Mouse (Mus musculus): Measurements from ENCODE around the gene Strc. TPM values are rescaled to one million over a fixed set of nuclear protein-coding genes. Genes with fewer than 3 reads are reported as not detected.

Strc gene
- 0.08 TPM in 1 of 2 replicates, not detected in the other for polyA plus RNA-seq (2015; fragmentation: Nextera tagmentation; extraction: Ambion mirVana)

DNA sequence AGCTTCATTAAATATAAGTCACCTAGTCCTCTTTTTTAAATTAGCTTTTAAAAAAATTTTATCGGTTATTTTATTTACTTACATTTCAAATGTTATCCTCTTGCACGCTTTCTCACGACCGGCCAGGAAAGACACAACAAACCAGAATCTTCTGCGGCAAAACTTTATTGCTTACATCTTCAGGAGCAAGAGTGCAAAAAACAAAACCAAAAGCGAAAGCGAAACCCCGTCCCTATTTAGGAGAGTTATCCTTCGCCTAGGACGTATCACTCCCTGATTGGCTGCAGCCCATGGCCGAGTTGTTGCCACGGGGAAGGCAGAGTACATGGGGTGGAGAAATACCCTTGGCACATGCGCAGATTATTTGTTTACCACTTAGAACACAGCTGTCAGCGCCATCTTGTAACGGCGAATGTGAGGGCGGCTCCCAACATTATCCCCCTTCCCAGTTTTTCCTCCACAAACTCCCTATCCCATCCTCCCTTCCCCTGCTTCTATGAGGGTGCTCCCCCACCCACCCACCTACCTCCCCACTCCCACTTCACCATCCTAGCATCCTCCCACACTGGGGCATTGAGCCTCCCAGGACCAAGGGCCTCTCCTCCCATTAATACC, at the start of gene Strc:
Strc (minus strand) TSS at position 208 of the 615 bp plus-strand sequence.

DNA sequence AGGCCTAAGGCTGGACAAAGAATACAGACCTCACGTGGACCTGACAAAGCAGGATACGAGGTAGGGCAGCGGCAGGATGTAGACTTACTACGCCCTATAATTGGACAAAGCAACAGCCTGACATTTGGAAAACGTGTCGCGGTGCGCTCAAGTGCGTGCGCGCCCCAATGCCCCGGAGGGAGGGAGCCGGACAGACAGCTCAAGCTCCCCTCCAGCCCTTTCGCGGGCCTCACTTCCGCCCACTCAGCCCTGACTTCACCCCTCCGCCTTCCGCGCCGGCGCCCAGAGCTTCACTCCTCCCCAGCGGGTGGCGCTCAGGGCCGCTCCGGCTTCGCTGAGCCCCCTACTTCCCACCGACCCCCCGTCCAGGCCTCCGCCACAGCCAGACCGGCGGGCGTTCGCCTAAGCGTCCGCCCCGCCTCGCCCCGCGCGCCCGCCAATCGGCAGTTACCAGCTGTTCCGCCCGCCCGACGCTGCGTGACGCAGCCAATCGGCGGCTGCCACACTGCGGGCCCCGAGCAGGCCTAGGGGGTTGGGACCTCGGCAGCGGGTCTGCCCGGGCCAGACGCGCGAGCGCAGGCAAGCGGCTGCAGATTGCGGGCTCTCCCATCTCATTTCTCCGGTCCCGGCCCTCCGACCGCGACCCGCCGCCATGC, 26.5 kb upstream of the Strc start, which contains the start of the genes Pdia3 and Catsper2:
Pdia3 (plus strand) TSS at position 389 of the 656 bp plus-strand sequence.
Catsper2 (minus strand) TSS at position 406 of the 656 bp plus-strand sequence.

DNA sequence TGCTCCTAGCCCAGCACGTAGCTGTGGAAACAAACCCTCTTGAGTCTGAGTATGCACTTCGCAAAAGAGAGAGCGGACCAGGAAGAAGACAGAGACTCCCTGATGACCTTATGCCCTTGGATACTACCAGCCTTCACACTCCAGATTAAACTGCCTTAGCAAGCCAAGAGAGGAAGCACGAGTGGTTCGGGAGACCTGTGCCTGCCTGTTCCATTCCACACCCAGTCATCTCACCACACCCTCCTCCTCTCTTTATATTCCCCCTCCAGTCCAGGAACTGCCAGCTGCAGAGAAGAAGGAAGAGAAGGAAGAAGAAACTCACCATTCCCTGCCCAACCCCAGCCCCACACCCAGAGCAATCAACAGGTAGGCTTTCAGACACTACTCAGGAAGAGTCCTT, 29.5 kb downstream of the Strc start, which contains the start of gene Ckmt1:
Ckmt1 (plus strand) TSS at position 221 of the 400 bp plus-strand sequence.

DNA sequence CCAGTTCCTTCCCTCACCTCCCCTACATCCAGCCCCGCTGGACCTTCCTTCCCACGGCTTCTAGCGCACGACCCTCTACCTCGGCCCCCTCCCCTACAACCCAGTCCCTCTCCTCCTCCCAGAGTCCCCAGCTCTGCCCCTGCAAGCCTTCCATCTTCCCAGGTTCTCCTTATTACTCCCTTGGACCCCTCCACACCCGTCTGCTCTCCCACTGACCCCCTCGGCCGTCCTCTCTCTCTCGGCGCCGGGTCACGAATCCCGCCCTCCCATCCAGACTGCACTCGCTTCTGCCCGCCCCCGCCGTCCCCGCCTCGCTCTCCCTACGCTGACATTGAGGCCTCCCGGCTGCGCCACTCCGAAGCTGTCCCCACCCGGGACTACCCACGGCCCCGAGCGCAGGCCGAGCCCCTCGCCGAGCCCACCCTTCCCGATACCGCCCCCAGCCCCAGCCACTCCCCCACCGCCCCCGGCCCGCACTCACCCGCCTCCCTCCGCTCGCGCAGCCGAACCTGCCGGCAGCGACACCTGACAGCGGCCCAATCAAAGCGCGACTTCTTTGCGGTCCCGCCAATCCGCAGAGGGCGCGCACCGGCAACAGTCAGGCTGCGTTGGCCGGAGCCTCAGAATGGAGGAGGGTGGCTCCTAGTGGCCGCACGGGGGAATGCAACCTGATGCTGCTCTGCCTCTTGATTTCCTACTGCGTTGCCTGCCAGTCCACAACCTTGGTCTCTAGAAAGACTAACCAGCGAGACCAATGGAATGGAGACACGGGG, 32.0 kb downstream of the Strc start, which contains the start of gene Ppip5k1:
Ppip5k1 (minus strand) TSS at position 577 of the 773 bp plus-strand sequence.

Other genes starting within 250 kb of the Strc start
- 14.2 and 15.2 TPM in 2 replicates for gene Adal, start 246.7 kb downstream of the Strc start, polyA plus RNA-seq (2015; fragmentation: Nextera tagmentation; extraction: Ambion mirVana)
- gene Lcmt2, start 246.5 kb downstream of the Strc start, polyA plus RNA-seq (2015; fragmentation: Nextera tagmentation; extraction: Ambion mirVana): 13.3 and 15.1 TPM in 2 replicates
- gene Tubgcp4, start 216.5 kb downstream of the Strc start, polyA plus RNA-seq (2015; fragmentation: Nextera tagmentation; extraction: Ambion mirVana): 27.3 and 27.7 TPM in 2 replicates
- 4.6 and 5.6 TPM in 2 replicates for gene Zscan29, start 216.0 kb downstream of the Strc start, polyA plus RNA-seq (2015; fragmentation: Nextera tagmentation; extraction: Ambion mirVana)
- gene Trp53bp1, start 115.8 kb downstream of the Strc start, polyA plus RNA-seq (2015; fragmentation: Nextera tagmentation; extraction: Ambion mirVana): 68.6 and 73.4 TPM in 2 replicates
- gene Map1a, start 97.6 kb downstream of the Strc start, polyA plus RNA-seq (2015; fragmentation: Nextera tagmentation; extraction: Ambion mirVana): 99.4 and 99.9 TPM in 2 replicates
- gene Ppip5k1, start 31.8 kb downstream of the Strc start, polyA plus RNA-seq (2015; fragmentation: Nextera tagmentation; extraction: Ambion mirVana): 22.7 and 23.2 TPM in 2 replicates
- 229 and 236 TPM in 2 replicates for gene Ckmt1, start 29.5 kb downstream of the Strc start, polyA plus RNA-seq (2015; fragmentation: Nextera tagmentation; extraction: Ambion mirVana)
- gene Pdia3, start 26.6 kb upstream of the Strc start, polyA plus RNA-seq (2015; fragmentation: Nextera tagmentation; extraction: Ambion mirVana): 269 and 274 TPM in 2 replicates
- gene Catsper2, start 26.6 kb upstream of the Strc start, polyA plus RNA-seq (2015; fragmentation: Nextera tagmentation; extraction: Ambion mirVana): 4.5 and 5.2 TPM in 2 replicates
- gene Ell3, start 57.1 kb upstream of the Strc start, polyA plus RNA-seq (2015; fragmentation: Nextera tagmentation; extraction: Ambion mirVana): 1.2 and 1.6 TPM in 2 replicates
- gene Serf2, start 62.0 kb upstream of the Strc start, polyA plus RNA-seq (2015; fragmentation: Nextera tagmentation; extraction: Ambion mirVana): 299 and 311 TPM in 2 replicates
- gene Hypk, start 66.1 kb upstream of the Strc start, polyA plus RNA-seq (2015; fragmentation: Nextera tagmentation; extraction: Ambion mirVana): 106 and 122 TPM in 2 replicates
- 0.41 and 1.1 TPM in 2 replicates for gene Serinc4, start 69.6 kb upstream of the Strc start, polyA plus RNA-seq (2015; fragmentation: Nextera tagmentation; extraction: Ambion mirVana)
- 50.2 and 50.3 TPM in 2 replicates for gene Mfap1b, start 86.9 kb upstream of the Strc start, polyA plus RNA-seq (2015; fragmentation: Nextera tagmentation; extraction: Ambion mirVana)
- gene Mfap1a, start 119.5 kb upstream of the Strc start, polyA plus RNA-seq (2015; fragmentation: Nextera tagmentation; extraction: Ambion mirVana): 19.0 and 22.4 TPM in 2 replicates
- gene Wdr76, start 119.6 kb upstream of the Strc start, polyA plus RNA-seq (2015; fragmentation: Nextera tagmentation; extraction: Ambion mirVana): 2.2 and 2.5 TPM in 2 replicates